Mouse (Mus musculus): ENCODE measurements at regions not wholly inside any gene's neighbourhood (a gene's known extent, or its start where the extent isn't known, plus 50 kb on each side); places are given as distances from the start of the nearest gene placed in this dataset.

- H3K4me1 ChIP-seq (ENCODE audit: control insufficient read depth in 1 of 2, insufficient read depth in 2 of 2, low read length in 2 of 2) = no peaks in the 10 kb centered on the region
- no peak overlapping the region for H3K27ac ChIP-seq (ENCODE audit: control insufficient read depth, low read depth, low read length)
- no peak overlapping the region for H3K9ac ChIP-seq (ENCODE audit: control insufficient read depth, low read depth, low read length, poor library complexity, severe bottlenecking)
- DNase-seq (ENCODE audit: low read depth, low spot score) = no peak
- no peaks in the 10 kb centered on the region for H3K9me3 ChIP-seq (replicated peaks; ENCODE audit: insufficient read depth, low read length)
- H3K79me2 ChIP-seq (ENCODE audit: control insufficient read depth, insufficient read depth, low read length, poor library complexity) = no peaks in the 10 kb centered on the region
- H3K4me3 ChIP-seq (ENCODE audit: control insufficient read depth in 1 of 2, insufficient read depth in 1 of 2, low read depth in 2 of 2, low read length in 2 of 2) = no peak overlapping the region
- peaks cover 2 to 5% of the 10 kb centered on the region in 2 experiments; a peak in 3 of 4 replicates for H3K27me3 ChIP-seq (ENCODE audit: control insufficient read depth in 1 of 2, insufficient read depth in 2 of 2, low read length in 2 of 2)
- H3K36me3 ChIP-seq (ENCODE audit: control insufficient read depth in 1 of 2, insufficient read depth in 2 of 2, low read length in 2 of 2) = no peaks in the 10 kb centered on the region
- TF ChIP-seq USF1 (IDR thresholded peaks at IDR 0.05; ENCODE audit: low read depth, low read length) = no peak
- no peak for TF ChIP-seq E2F4 (IDR thresholded peaks at IDR 0.05; ENCODE audit: borderline replicate concordance, low read depth, low read length)
- no peak for TF ChIP-seq TBP (IDR thresholded peaks at IDR 0.05; ENCODE audit: low read depth, low read length)
- no peak for TF ChIP-seq USF2 (IDR thresholded peaks at IDR 0.05; ENCODE audit: borderline replicate concordance in 1 of 2, insufficient read depth in 1 of 2, low read depth in 1 of 2, low read length in 2 of 2)
- TF ChIP-seq ELF1 (IDR thresholded peaks at IDR 0.05; ENCODE audit: low read depth, low read length) = no peak
- no peak for TF ChIP-seq NRF1 (IDR thresholded peaks at IDR 0.05; ENCODE audit: insufficient read depth, low read depth, low read length, poor library complexity, severe bottlenecking)
- no peak for TF ChIP-seq CTCF (IDR thresholded peaks at IDR 0.05 in 2 of 3, conservative IDR thresholded peaks at IDR 0.05 in 1 of 3; ENCODE audit: control insufficient read depth in 1 of 3, insufficient read depth in 1 of 3, low read depth in 2 of 3, low read length in 3 of 3, poor library complexity in 1 of 3, severe bottlenecking in 1 of 3)
- no peak for TF ChIP-seq ZNF384 (IDR thresholded peaks at IDR 0.05; ENCODE audit: low read depth, low read length)
- no peak for TF ChIP-seq JUND (IDR thresholded peaks at IDR 0.05; ENCODE audit: low read depth, low read length)
- no peak for TF ChIP-seq SMC3 (IDR thresholded peaks at IDR 0.05; ENCODE audit: low read depth, low read length)
- no peak for TF ChIP-seq CHD2 (IDR thresholded peaks at IDR 0.05; ENCODE audit: low read length)
- TF ChIP-seq CHD1 (IDR thresholded peaks at IDR 0.05; ENCODE audit: low read depth, low read length) = no peak
- TF ChIP-seq RAD21 (IDR thresholded peaks at IDR 0.05; ENCODE audit: low read depth, low read length) = no peak
- no peak for TF ChIP-seq ZKSCAN1 (IDR thresholded peaks at IDR 0.05; ENCODE audit: low read depth, low read length)
Measured at GRCm38 (mm10) chr10:20793956-20794355, 69.1 kb upstream of the Pde7b start.

DNA sequence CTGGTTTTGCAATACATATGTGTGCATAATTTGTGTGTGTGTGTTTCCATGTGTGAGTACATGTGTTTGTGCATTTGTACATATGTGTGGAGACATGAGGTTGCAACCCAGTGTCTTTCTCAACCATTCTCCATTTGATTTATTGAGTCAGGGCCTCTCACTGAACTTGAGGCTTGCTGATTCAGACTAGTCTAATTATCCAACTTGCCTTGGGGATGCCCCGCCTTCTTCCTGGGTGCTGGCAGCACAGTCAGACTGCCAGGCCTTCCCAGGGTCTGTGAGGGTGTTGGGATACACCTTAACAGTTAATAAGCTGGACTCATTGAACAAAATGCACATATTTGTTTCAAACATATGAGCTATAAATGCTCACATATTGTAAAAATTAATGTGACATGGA lies 56.1 kb upstream of the Pde7b start:
- H3K36me3 ChIP-seq (ENCODE audit: control insufficient read depth in 1 of 2, insufficient read depth in 2 of 2, low read length in 2 of 2) = no peaks in the 10 kb centered on the region
- H3K79me2 ChIP-seq (ENCODE audit: control insufficient read depth, insufficient read depth, low read length, poor library complexity) = no peaks in the 10 kb centered on the region
- H3K27ac ChIP-seq (ENCODE audit: control insufficient read depth, low read depth, low read length) = no peak overlapping the region
- no peak overlapping the region for H3K4me3 ChIP-seq (ENCODE audit: control insufficient read depth in 1 of 2, insufficient read depth in 1 of 2, low read depth in 2 of 2, low read length in 2 of 2)
- TF ChIP-seq ELF1 (IDR thresholded peaks at IDR 0.05; ENCODE audit: low read depth, low read length) (no peak), ZMIZ1 (IDR thresholded peaks at IDR 0.05; ENCODE audit: low read depth, low read length) (no peak), POLR2AphosphoS2 (IDR thresholded peaks at IDR 0.05; ENCODE audit: low read length) (no peak), ETS1 (IDR thresholded peaks at IDR 0.05; ENCODE audit: low read depth, low read length) (no peak), BHLHE40 (IDR thresholded peaks at IDR 0.05; ENCODE audit: borderline replicate concordance, low read depth, low read length) (no peak), SIN3A (IDR thresholded peaks at IDR 0.05; ENCODE audit: low read length) (no peak), CTCF (IDR thresholded peaks at IDR 0.05 in 2 of 3, conservative IDR thresholded peaks at IDR 0.05 in 1 of 3; ENCODE audit: control insufficient read depth in 1 of 3, insufficient read depth in 1 of 3, low read depth in 2 of 3, low read length in 3 of 3, poor library complexity in 1 of 3, severe bottlenecking in 1 of 3) (no peak), CHD2 (IDR thresholded peaks at IDR 0.05; ENCODE audit: low read length) (no peak), POLR2A (IDR thresholded peaks at IDR 0.05; ENCODE audit: control insufficient read depth in 1 of 2, insufficient read depth in 1 of 2, low read depth in 1 of 2, low read length in 2 of 2, poor library complexity in 1 of 2) (no peak), MAZ (IDR thresholded peaks at IDR 0.05; ENCODE audit: low read depth, low read length) (no peak), USF1 (IDR thresholded peaks at IDR 0.05; ENCODE audit: low read depth, low read length) (no peak), MAFK (IDR thresholded peaks at IDR 0.05; ENCODE audit: borderline replicate concordance, low read depth, low read length) (no peak), EP300 (IDR thresholded peaks at IDR 0.05; ENCODE audit: low read depth in 1 of 2, low read length in 2 of 2) (no peak), MYB (IDR thresholded peaks at IDR 0.05; ENCODE audit: low read depth, low read length) (no peak), USF2 (IDR thresholded peaks at IDR 0.05; ENCODE audit: borderline replicate concordance in 1 of 2, insufficient read depth in 1 of 2, low read depth in 1 of 2, low read length in 2 of 2) (no peak), ZNF384 (IDR thresholded peaks at IDR 0.05; ENCODE audit: low read depth, low read length) (no peak), ZC3H11A (IDR thresholded peaks at IDR 0.05; ENCODE audit: low read depth, low read length) (no peak), TCF12 (IDR thresholded peaks at IDR 0.05; ENCODE audit: low read depth, low read length) (no peak), RCOR1 (IDR thresholded peaks at IDR 0.05; ENCODE audit: low read depth, low read length) (no peak)
- no peak for DNase-seq (ENCODE audit: low read depth, low spot score)
- H3K27me3 ChIP-seq (ENCODE audit: control insufficient read depth in 1 of 2, insufficient read depth in 2 of 2, low read length in 2 of 2) = peaks cover 0 to 1% of the 10 kb centered on the region in 2 experiments; a peak in 2 of 4 replicates
- no peaks in the 10 kb centered on the region for H3K9me3 ChIP-seq (replicated peaks; ENCODE audit: insufficient read depth, low read length)
- H3K9ac ChIP-seq (ENCODE audit: control insufficient read depth, low read depth, low read length, poor library complexity, severe bottlenecking) = no peak overlapping the region
- no peaks in the 10 kb centered on the region for H3K4me1 ChIP-seq (ENCODE audit: control insufficient read depth in 1 of 2, insufficient read depth in 2 of 2, low read length in 2 of 2)

Measured in MEL (cell line).